Mouse (Mus musculus): Measurements from ENCODE around the gene Tnfrsf8. TPM values are rescaled to one million over a fixed set of nuclear protein-coding genes. Genes with fewer than 3 reads are reported as not detected.

Gene Tnfrsf8
- 0.15 to 0.42 TPM (median 0.29 TPM) in 3 of 4 replicates, not detected in the other for total RNA-seq (2023; ENCODE audit: inconsistent age)

GRCm38 (mm10) chr4:145314836-145315467 is at the start of gene Tnfrsf8:
TSS of gene Tnfrsf8 (minus strand) at chr4:145315164.

GRCm38 (mm10) chr4:145246173-145247011 is 68.6 kb downstream of the Tnfrsf8 start, which contains the start of gene Tnfrsf1b:
TSS of gene Tnfrsf1b (minus strand) at chr4:145246870.

Other genes with a start within 250 kb of the Tnfrsf8 start
- 59.8 to 69.8 TPM (median 62.5 TPM) in 4 replicates for gene Vps13d, start 120.2 kb downstream of the Tnfrsf8 start, total RNA-seq (2023; ENCODE audit: inconsistent age)
- gene Tnfrsf1b, start 68.3 kb downstream of the Tnfrsf8 start, total RNA-seq (2023; ENCODE audit: inconsistent age) = 21.2 to 23.7 TPM (median 21.7 TPM) in 4 replicates
- gene Zfp990, start 195.6 kb upstream of the Tnfrsf8 start, total RNA-seq (2023; ENCODE audit: inconsistent age) = 3.5 to 5.9 TPM (median 5.2 TPM) in 4 replicates